Mouse (Mus musculus) megakaryocyte-erythroid progenitor cell, adult 5-6 weeks (primary cell): ENCODE results near the gene Shld2. TPM values are rescaled to one million over a fixed set of nuclear protein-coding genes. Genes with fewer than 3 reads are reported as not detected.
"Not testable (repeated sequence)": the region's sequence is repeated elsewhere in the genome, so short reads cannot be mapped to it uniquely, and the experiment has no call there.

Experiments used
- ATAC-seq: replicated peaks from 2 replicates; pipeline ENCODE4 v1.8.0; 2016; ENCODE audit warnings: mild to moderate bottlenecking, inconsistent platforms; ENCODE audit not compliant: severe bottlenecking, poor library complexity, low FRiP score, low TSS enrichment
- total RNA-seq, 2 experiments: library from RNA; stranded (forward) in 1 of 2; stranded (reverse) in 1 of 2; fragments of 200-1000, 215-1000 nt in 1 of 2; fragments of >200 nt in 1 of 2; fragmentation: Nextera tagmentation in 1 of 2; gene quantifications; 2 replicates each; pipeline ENCODE4 v1.2.3; 2014 to 2017

Gene Shld2
- total RNA-seq, 2 experiments from 2014 or later = 9.1 to 17.1 TPM

- no peak for ATAC-seq
Observed at GRCm38 (mm10) chr14:34290229-34290628, 20.1 kb downstream of the Shld2 start.

GRCm38 (mm10) chr14:34289259-34290015 lies 20.9 kb downstream of the Shld2 start:
- ATAC-seq = no peak

- no peak for ATAC-seq
Observed at GRCm38 (mm10) chr14:34288396-34288795, 21.9 kb downstream of the Shld2 start.

- ATAC-seq = no peak
Observed at GRCm38 (mm10) chr14:34281736-34282269, 28.5 kb downstream of the Shld2 start.

GRCm38 (mm10) chr14:34280798-34281197 lies 29.5 kb downstream of the Shld2 start:
- no peak for ATAC-seq

- ATAC-seq = no peak
Observed at GRCm38 (mm10) chr14:34279726-34280125, 30.6 kb downstream of the Shld2 start.

- ATAC-seq = no peak
Observed at GRCm38 (mm10) chr14:34275225-34275624, 35.1 kb downstream of the Shld2 start.

- ATAC-seq = no peak
Observed at GRCm38 (mm10) chr14:34274141-34274540, 36.2 kb downstream of the Shld2 start.

- ATAC-seq = 0 out of 2 replicates have a peak, but pooled peaks have one; percentile 57
Observed at GRCm38 (mm10) chr14:34273280-34273679, 37.0 kb downstream of the Shld2 start.

- ATAC-seq = no peak
Observed at GRCm38 (mm10) chr14:34268046-34268445, 42.2 kb downstream of the Shld2 start.

GRCm38 (mm10) chr14:34258525-34258924 lies 51.8 kb downstream of the Shld2 start:
- not testable (repeated sequence) for ATAC-seq

GRCm38 (mm10) chr14:34253261-34253660 lies 57.0 kb downstream of the Shld2 start:
- ATAC-seq = no peak

- ATAC-seq = no peak
Observed at GRCm38 (mm10) chr14:34252470-34253145, 57.7 kb downstream of the Shld2 start.

GRCm38 (mm10) chr14:34240676-34241075 lies 69.6 kb downstream of the Shld2 start:
- no peak for ATAC-seq

- ATAC-seq = peak; percentile 30; the same call in 1 of the 2 replicates
Observed at GRCm38 (mm10) chr14:34240263-34240662, 70.0 kb downstream of the Shld2 start.

- peak; percentile 100 for ATAC-seq
Observed at GRCm38 (mm10) chr14:34234630-34235380, 75.5 kb downstream of the Shld2 start.

GRCm38 (mm10) chr14:34233846-34234245 lies 76.4 kb downstream of the Shld2 start:
- no peak for ATAC-seq

GRCm38 (mm10) chr14:34232866-34233680 lies 77.2 kb downstream of the Shld2 start:
- ATAC-seq = no peak

- no peak for ATAC-seq
Observed at GRCm38 (mm10) chr14:34232340-34232739, 78.0 kb downstream of the Shld2 start.
